14 mouse cellular contexts compared by ENCODE assay signal in genomic region chr4:45034693-45035628, GRCm38 (mm10). TPM values are rescaled to one million over a fixed set of nuclear protein-coding genes. Genes with fewer than 3 reads are reported as not detected.
DNase-seq lines count a peak whose midpoint lies in the region; ATAC-seq and TF ChIP-seq lines count a peak whose summit lies in the region.
"Had no signal": no experiment of that assay in that cellular context is flagged by ENCODE, and none has a peak within 500 bp of the region (broad histone marks: within the 10 kb centered on the region; RNA-seq: fewer than 3 reads in every experiment).

No protein-coding gene starts in this region.

- 68% methylated on average over 16 of the region's 16 CpGs for WGBS in limb, embryonic 12.5 days
- WGBS in limb, embryonic 10.5 days, result 73% methylated on average over 16 of the region's 16 CpGs
- 38% methylated on average over 16 of the region's 16 CpGs for WGBS in intestine, postnatal 0 days

- no peak overlapping the region for H3K9ac ChIP-seq in limb, embryonic 12.5 days (replicated peaks)
- H3K9ac ChIP-seq in intestine, postnatal 0 days (ENCODE audit: low read depth, low read length), result no peak overlapping the region
- H3K9ac ChIP-seq: liver, embryonic 14.5 days had no signal

- no peaks in the 10 kb centered on the region for H3K27me3 ChIP-seq in limb, embryonic 12.5 days
- no peaks in the 10 kb centered on the region for H3K27me3 ChIP-seq in limb, embryonic 10.5 days (ENCODE audit: low read depth, poor library complexity, severe bottlenecking)
- no peaks in the 10 kb centered on the region for H3K27me3 ChIP-seq in intestine, postnatal 0 days (replicated peaks; ENCODE audit: control insufficient read depth, insufficient read depth, low read length)

- TF ChIP-seq CTCF in intestine, postnatal 0 days (IDR thresholded peaks at IDR 0.05; ENCODE audit: low read depth), result no peak

- no peak overlapping the region for H3K4me2 ChIP-seq in limb, embryonic 12.5 days
- no peak overlapping the region for H3K4me2 ChIP-seq in intestine, postnatal 0 days (replicated peaks; ENCODE audit: low read depth)

- H3K27ac ChIP-seq in limb, embryonic 12.5 days, result no peak overlapping the region
- no peak overlapping the region for H3K27ac ChIP-seq in limb, embryonic 10.5 days
- H3K27ac ChIP-seq in intestine, postnatal 0 days (ENCODE audit: low read depth, low read length), result no peak overlapping the region; the same call in 1 of the 2 replicates
- H3K27ac ChIP-seq: liver, embryonic 14.5 days had no signal

- no peaks in the 10 kb centered on the region for H3K9me3 ChIP-seq in limb, embryonic 12.5 days
- H3K9me3 ChIP-seq in limb, embryonic 10.5 days (replicated peaks), result no peaks in the 10 kb centered on the region
- H3K9me3 ChIP-seq in intestine, postnatal 0 days (ENCODE audit: control insufficient read depth), result no peaks in the 10 kb centered on the region

- H3K4me1 ChIP-seq in limb, embryonic 12.5 days (replicated peaks), result no peaks in the 10 kb centered on the region
- no peaks in the 10 kb centered on the region for H3K4me1 ChIP-seq in limb, embryonic 10.5 days
- no peaks in the 10 kb centered on the region for H3K4me1 ChIP-seq in intestine, postnatal 0 days (replicated peaks; ENCODE audit: control insufficient read depth, insufficient read depth, low read length)

- DNase-seq in limb, embryonic 10.5 days (ENCODE audit: low spot score), result no peak
- DNase-seq in adrenal gland, postnatal 14 days, result peak; percentile 81
- DNase-seq in lung, postnatal 4 days, result peak; percentile 32 to 66
- DNase-seq in thymus, postnatal 25 days, result no peak
- DNase-seq in yolk sac, embryonic 10.5 days (ENCODE audit: low spot score), result no peak
- DNase-seq: cerebellum, postnatal 14 days; gastrocnemius, postnatal 14 days; layer of hippocampus, adult 9-11 months; right cerebral cortex, adult 18-20 months; thymus, postnatal 14 days had no signal

- H3K4me3 ChIP-seq in limb, embryonic 12.5 days (replicated peaks), result no peak overlapping the region
- H3K4me3 ChIP-seq in limb, embryonic 10.5 days, result no peak overlapping the region
- H3K4me3 ChIP-seq in intestine, postnatal 0 days (ENCODE audit: low read depth, low read length), result no peak overlapping the region
- H3K4me3 ChIP-seq: erythroblast, embryonic 14.5 days had no signal

- ATAC-seq in limb, embryonic 12.5 days (ENCODE audit: insufficient number of reproducible peaks, insufficient read depth, low FRiP score, low TSS enrichment, low read depth), result 0 out of 2 replicates have a peak, but pooled peaks have one; percentile 10
- peak; percentile 55 for ATAC-seq in intestine, postnatal 0 days

- H3K36me3 ChIP-seq in limb, embryonic 12.5 days, result peaks cover 81% of the 10 kb centered on the region
- peaks cover 78% of the 10 kb centered on the region for H3K36me3 ChIP-seq in limb, embryonic 10.5 days
- peaks cover 26% of the 10 kb centered on the region; the same call in 1 of the 2 replicates for H3K36me3 ChIP-seq in intestine, postnatal 0 days (ENCODE audit: control insufficient read depth, insufficient read depth)

RNA-seq across cellular contexts. Expression of gene Polr1e, which starts 16.6 kb away (rescaled TPM):
- polyA plus RNA-seq in limb, embryonic 12.5 days (2016; fragmentation: Nextera tagmentation; extraction: Ambion mirVana), result 50.5 and 52.1 TPM in 2 replicates
- 60.8 and 71.9 TPM in 2 replicates for polyA plus RNA-seq in limb, embryonic 10.5 days (2016; fragmentation: Nextera tagmentation; extraction: Ambion mirVana)
- total RNA-seq in adrenal gland, postnatal 14 days (2021), result 15.0 and 18.2 TPM in 2 replicates
- 11.4 and 13.7 TPM in 2 replicates for polyA plus RNA-seq in intestine, postnatal 0 days (2015; fragmentation: Nextera tagmentation; extraction: Ambion mirVana)

RNA-seq across cellular contexts. Expression of gene Zbtb5, which starts 22.7 kb away (rescaled TPM):
- 41.7 and 42.5 TPM in 2 replicates for polyA plus RNA-seq in limb, embryonic 12.5 days (2016; fragmentation: Nextera tagmentation; extraction: Ambion mirVana)
- 35.5 and 43.0 TPM in 2 replicates for polyA plus RNA-seq in limb, embryonic 10.5 days (2016; fragmentation: Nextera tagmentation; extraction: Ambion mirVana)
- 12.0 and 13.6 TPM in 2 replicates for total RNA-seq in adrenal gland, postnatal 14 days (2021)
- 8.5 TPM in 2 replicates for polyA plus RNA-seq in intestine, postnatal 0 days (2015; fragmentation: Nextera tagmentation; extraction: Ambion mirVana)

RNA-seq across cellular contexts. Expression of gene Fbxo10, which starts 49.4 kb away (rescaled TPM):
- 17.1 and 18.9 TPM in 2 replicates for polyA plus RNA-seq in limb, embryonic 12.5 days (2016; fragmentation: Nextera tagmentation; extraction: Ambion mirVana)
- polyA plus RNA-seq in limb, embryonic 10.5 days (2016; fragmentation: Nextera tagmentation; extraction: Ambion mirVana), result 13.7 and 17.9 TPM in 2 replicates
- total RNA-seq in adrenal gland, postnatal 14 days (2021), result 7.5 and 9.2 TPM in 2 replicates
- 2.4 and 2.6 TPM in 2 replicates for polyA plus RNA-seq in intestine, postnatal 0 days (2015; fragmentation: Nextera tagmentation; extraction: Ambion mirVana)

RNA-seq across cellular contexts. Expression of gene Grhpr, which starts 53.8 kb away (rescaled TPM):
- polyA plus RNA-seq in limb, embryonic 12.5 days (2016; fragmentation: Nextera tagmentation; extraction: Ambion mirVana), result 54.7 and 57.3 TPM in 2 replicates
- polyA plus RNA-seq in limb, embryonic 10.5 days (2016; fragmentation: Nextera tagmentation; extraction: Ambion mirVana), result 80.9 and 91.8 TPM in 2 replicates
- 153 and 188 TPM in 2 replicates for total RNA-seq in adrenal gland, postnatal 14 days (2021)
- 121 and 133 TPM in 2 replicates for polyA plus RNA-seq in intestine, postnatal 0 days (2015; fragmentation: Nextera tagmentation; extraction: Ambion mirVana)

Comparison
In these comparisons a context has a peak if more than half of its experiments do, and no peak if none do; other contexts are left out.
1. DNase-seq: peak in adrenal gland, postnatal 14 days (single experiment) and lung, postnatal 4 days (2 of 2); none in limb, embryonic 10.5 days (single experiment), thymus, postnatal 25 days (single experiment) and yolk sac, embryonic 10.5 days (single experiment).